Mouse (Mus musculus): ENCODE data around the gene Leng8. TPM values are rescaled to one million over a fixed set of nuclear protein-coding genes. Genes with fewer than 3 reads are reported as not detected.

Gene Leng8
- total RNA-seq, 2 experiments from 2014 or later = 70.0 to 88.7 TPM

Other genes with a start within 250 kb of the Leng8 start
- under 1 TPM in 1 of 2 experiments, not detected in 1; 0.20 TPM for gene Gm14548, start 238.9 kb upstream of the Leng8 start, total RNA-seq (2021)
- under 1 TPM; 0.56 to 0.70 TPM for gene Lilra6, start 221.5 kb upstream of the Leng8 start, total RNA-seq (2021)
- gene Lair1, start 73.8 kb upstream of the Leng8 start, total RNA-seq (2021) = 1 to 10 TPM; 2.2 to 2.4 TPM
- gene Ttyh1, start 17.6 kb upstream of the Leng8 start, total RNA-seq (2021) = 1 to 10 TPM; 1.9 to 3.5 TPM
- gene Leng9, start 13.3 kb downstream of the Leng8 start, total RNA-seq (2021) = 10 to 100 TPM; 11.4 to 17.6 TPM
- gene Cdc42ep5, start 27.8 kb downstream of the Leng8 start, total RNA-seq (2021) = 10 to 100 TPM; 35.5 to 48.5 TPM
- gene Lilra5, start 100.7 kb downstream of the Leng8 start, total RNA-seq (2021) = 1 to 10 TPM; 1.9 to 2.5 TPM
- gene Ncr1, start 200.7 kb downstream of the Leng8 start, total RNA-seq (2021) = not detected

All from adrenal gland, postnatal 36 days (tissue).